Mouse (Mus musculus) hindbrain, embryonic 15.5 days (tissue): ENCODE measurements around the gene Ccl6. TPM values are rescaled to one million over a fixed set of nuclear protein-coding genes. Genes with fewer than 3 reads are reported as not detected.

Experiments
- ATAC-seq: fragments of 200-750 bp; cut with Nextera tagmentation; 2 replicates; pipeline ENCODE4 v1.8.0; 2017; ENCODE audit warnings: low read depth, moderate number of reproducible peaks, moderate TSS enrichment; ENCODE audit not compliant: low FRiP score
- H3K27ac ChIP-seq: fragments of 300-500 bp; sonication (generic); replicated peaks from 2 replicates; pipeline ENCODE4 v1.5.1; 2015; ENCODE audit warnings: mild to moderate bottlenecking, inconsistent platforms
- H3K27me3 ChIP-seq: fragments of 300-500 bp; sonication (generic); 2 replicates; pipeline ENCODE4 v1.6.1; 2015; ENCODE audit warnings: control low read depth, inconsistent platforms
- H3K36me3 ChIP-seq: fragments of 300-500 bp; sonication (generic); 2 replicates; pipeline ENCODE4 v1.6.1; 2015; ENCODE audit warnings: control low read depth, inconsistent platforms
- H3K4me1 ChIP-seq: fragments of 300-500 bp; sonication (generic); replicated peaks from 2 replicates; pipeline ENCODE4 v1.6.1; 2015; ENCODE audit warnings: control low read depth, inconsistent platforms
- H3K4me2 ChIP-seq: fragments of 300-500 bp; sonication (generic); 2 replicates; pipeline ENCODE4 v1.6.1; 2015; ENCODE audit warnings: moderate library complexity, mild to moderate bottlenecking, inconsistent platforms
- H3K4me3 ChIP-seq: fragments of 300-500 bp; sonication (generic); 2 replicates; pipeline ENCODE4 v1.5.1; 2015; ENCODE audit warnings: mild to moderate bottlenecking, inconsistent platforms
- H3K9ac ChIP-seq: fragments of 300-500 bp; sonication (generic); 2 replicates; pipeline ENCODE4 v1.6.1; 2015; ENCODE audit warnings: inconsistent platforms
- H3K9me3 ChIP-seq: fragments of 300-500 bp; sonication (generic); 2 replicates; pipeline ENCODE4 v1.6.1; 2016; ENCODE audit warnings: control low read depth, inconsistent platforms
- WGBS: fragments of 180-500 bp; shearing (Covaris S2); methylation state at CpG from one replicate; pipeline ENCODE4 v1.1.7; 2015; 5-methylcytosine and 5-hydroxymethylcytosine counted together
- polyA plus RNA-seq: library from polyadenylated mRNA; unstranded; fragments of >200 nt; fragmentation: Nextera tagmentation; extraction: Ambion mirVana; gene quantifications from 2 replicates; pipeline ENCODE4 v1.2.1, GENCODE M21; 2015

Gene Ccl6
- polyA plus RNA-seq, 1 experiment from 2014 or later: 2.7 TPM

GRCm38 (mm10) chr11:83572223-83572622, 20.7 kb downstream of the Ccl6 start:
- WGBS: 91% methylated on average over 8 of the region's 8 CpGs
- H3K4me2 ChIP-seq: no peak overlapping the region
- H3K4me1 ChIP-seq: no peaks in the 10 kb centered on the region
- no peak overlapping the region for H3K27ac ChIP-seq
- no peak overlapping the region for H3K9ac ChIP-seq
- H3K27me3 ChIP-seq: no peaks in the 10 kb centered on the region
- H3K36me3 ChIP-seq: no peaks in the 10 kb centered on the region
- no peaks in the 10 kb centered on the region for H3K9me3 ChIP-seq
- no peak for ATAC-seq
- no peak overlapping the region for H3K4me3 ChIP-seq

DNA sequence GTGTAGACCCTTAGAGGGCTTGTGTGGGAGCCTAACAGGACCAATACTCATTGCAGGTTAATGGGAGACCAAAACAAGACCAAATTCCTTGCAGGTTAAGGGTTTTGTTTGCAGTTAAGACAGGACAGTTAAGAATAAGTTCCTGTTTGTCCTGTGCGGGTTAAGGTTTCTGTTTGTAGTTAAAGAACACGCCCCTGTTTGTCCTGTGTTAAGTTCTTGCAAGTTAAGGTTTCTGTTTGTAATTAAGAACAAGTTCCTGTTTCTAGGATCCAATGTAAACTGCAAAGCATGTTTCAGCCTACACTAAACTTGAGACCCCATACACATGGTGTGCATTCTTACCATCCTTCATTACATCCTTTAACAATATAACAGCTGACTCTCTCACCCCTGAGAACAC, 22.7 kb downstream of the Ccl6 start:
- Histone ChIP-seq H3K4me3 (no peak overlapping the region), H3K4me2 (no peak overlapping the region), H3K36me3 (no peaks in the 10 kb centered on the region), H3K4me1 (no peaks in the 10 kb centered on the region), H3K9ac (no peak overlapping the region), H3K9me3 (no peaks in the 10 kb centered on the region), H3K27me3 (no peaks in the 10 kb centered on the region), H3K27ac (no peak overlapping the region)
- WGBS: 90% methylated on average over 2 of the region's 2 CpGs
- ATAC-seq: no peak

- no peak overlapping the region for H3K4me2 ChIP-seq
Observed at GRCm38 (mm10) chr11:83569249-83569648, 23.6 kb downstream of the Ccl6 start.

GRCm38 (mm10) chr11:83568786-83569185, 24.1 kb downstream of the Ccl6 start:
- Histone ChIP-seq H3K4me2 (no peak overlapping the region), H3K4me3 (no peak overlapping the region), H3K9me3 (no peaks in the 10 kb centered on the region), H3K27ac (no peak overlapping the region), H3K27me3 (no peaks in the 10 kb centered on the region), H3K36me3 (no peaks in the 10 kb centered on the region), H3K9ac (no peak overlapping the region), H3K4me1 (no peaks in the 10 kb centered on the region)
- ATAC-seq: no peak
- WGBS: 89% methylated on average over 3 of the region's 3 CpGs

More at GRCm38 (mm10) chr11:83569249-83569648, 23.6 kb downstream of the Ccl6 start:
- ATAC-seq: no peak
- Histone ChIP-seq H3K9ac (no peak overlapping the region), H3K9me3 (no peaks in the 10 kb centered on the region), H3K4me3 (no peak overlapping the region), H3K36me3 (no peaks in the 10 kb centered on the region), H3K27ac (no peak overlapping the region), H3K27me3 (no peaks in the 10 kb centered on the region), H3K4me1 (no peaks in the 10 kb centered on the region)
- 92% methylated on average over 7 of the region's 7 CpGs for WGBS

DNA sequence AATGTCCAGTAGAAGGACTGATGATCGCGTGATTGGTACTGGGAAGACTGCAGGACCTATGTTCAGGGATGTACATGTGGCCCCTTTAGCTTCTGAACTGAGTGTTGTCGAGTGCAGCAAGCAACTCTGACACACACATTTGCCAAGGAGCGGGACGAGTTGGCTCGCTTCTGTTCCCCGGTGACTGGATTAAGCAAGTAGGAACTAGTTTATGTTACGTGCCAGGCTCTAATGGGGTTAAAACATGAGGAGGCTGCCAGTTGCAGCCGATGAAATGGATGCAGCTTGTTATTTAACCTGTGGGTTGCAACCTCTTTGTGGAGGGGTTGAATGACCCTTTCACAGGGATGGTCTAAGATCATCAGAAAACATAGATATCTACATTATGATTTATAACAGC, 24.8 kb downstream of the Ccl6 start:
- Histone ChIP-seq H3K4me1 (no peaks in the 10 kb centered on the region), H3K9me3 (no peaks in the 10 kb centered on the region), H3K36me3 (no peaks in the 10 kb centered on the region), H3K4me3 (no peak overlapping the region), H3K4me2 (no peak overlapping the region), H3K27me3 (no peaks in the 10 kb centered on the region), H3K27ac (no peak overlapping the region), H3K9ac (no peak overlapping the region)
- WGBS: 92% methylated on average over 9 of the region's 9 CpGs
- no peak for ATAC-seq

GRCm38 (mm10) chr11:83567311-83567710, 25.6 kb downstream of the Ccl6 start:
- no peak for ATAC-seq
- 73% methylated on average over 7 of the region's 7 CpGs for WGBS
- H3K4me3 ChIP-seq: no peak overlapping the region

GRCm38 (mm10) chr11:83566617-83567016, 26.3 kb downstream of the Ccl6 start:
- no peaks in the 10 kb centered on the region for H3K36me3 ChIP-seq
- H3K27ac ChIP-seq: no peak overlapping the region
- no peaks in the 10 kb centered on the region for H3K9me3 ChIP-seq
- H3K27me3 ChIP-seq: no peaks in the 10 kb centered on the region
- H3K4me3 ChIP-seq: no peak overlapping the region
- ATAC-seq: no peak
- H3K4me1 ChIP-seq: no peaks in the 10 kb centered on the region
- H3K9ac ChIP-seq: no peak overlapping the region
- H3K4me2 ChIP-seq: no peak overlapping the region

More at GRCm38 (mm10) chr11:83567311-83567710, 25.6 kb downstream of the Ccl6 start:
- H3K4me2 ChIP-seq: no peak overlapping the region
- H3K4me1 ChIP-seq: no peaks in the 10 kb centered on the region
- no peak overlapping the region for H3K9ac ChIP-seq
- no peaks in the 10 kb centered on the region for H3K9me3 ChIP-seq
- H3K27ac ChIP-seq: no peak overlapping the region
- H3K27me3 ChIP-seq: no peaks in the 10 kb centered on the region
- H3K36me3 ChIP-seq: no peaks in the 10 kb centered on the region

GRCm38 (mm10) chr11:83563754-83564153, 29.1 kb downstream of the Ccl6 start:
- H3K36me3 ChIP-seq: no peaks in the 10 kb centered on the region
- no peaks in the 10 kb centered on the region for H3K9me3 ChIP-seq
- no peaks in the 10 kb centered on the region for H3K4me1 ChIP-seq
- no peak overlapping the region for H3K27ac ChIP-seq
- 76% methylated on average over 2 of the region's 2 CpGs for WGBS
- H3K4me2 ChIP-seq: no peak overlapping the region
- H3K9ac ChIP-seq: no peak overlapping the region
- no peak for ATAC-seq
- H3K4me3 ChIP-seq: no peak overlapping the region
- H3K27me3 ChIP-seq: no peaks in the 10 kb centered on the region

DNA sequence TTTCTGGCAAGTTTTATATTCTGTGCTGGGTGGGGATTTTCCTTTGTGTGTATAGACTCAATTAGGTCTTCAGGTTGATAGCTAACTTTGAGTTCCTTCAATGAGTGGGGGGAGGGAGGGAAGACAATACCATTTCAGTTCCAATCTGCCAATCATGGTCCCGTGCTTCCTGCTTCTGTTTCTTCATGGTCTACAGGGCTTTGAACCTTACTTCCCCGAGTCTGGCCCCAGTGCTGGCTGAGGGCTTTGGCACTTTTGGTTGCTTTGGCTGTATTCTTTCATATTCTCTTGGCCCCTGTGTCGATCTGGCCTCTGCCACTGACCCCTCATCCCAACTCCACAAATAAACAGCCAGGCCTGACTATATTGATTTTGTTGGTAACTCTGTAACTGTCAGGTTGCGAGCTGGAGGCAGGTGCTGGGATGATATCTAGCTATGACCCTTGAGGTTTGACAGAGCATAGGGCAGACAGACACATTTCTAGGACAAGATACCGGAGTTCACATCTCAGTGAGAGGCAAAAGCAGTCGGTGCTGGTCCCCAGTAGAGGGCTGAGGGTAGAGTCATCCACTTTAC, 30.5 kb downstream of the Ccl6 start:
- no peak overlapping the region for H3K27ac ChIP-seq
- H3K9me3 ChIP-seq: no peaks in the 10 kb centered on the region
- H3K4me3 ChIP-seq: no peak overlapping the region
- no peaks in the 10 kb centered on the region for H3K4me1 ChIP-seq
- no peak overlapping the region for H3K4me2 ChIP-seq
- no peaks in the 10 kb centered on the region for H3K27me3 ChIP-seq
- no peak for ATAC-seq
- H3K9ac ChIP-seq: no peak overlapping the region
- H3K36me3 ChIP-seq: no peaks in the 10 kb centered on the region
- 74% methylated on average over 6 of the region's 6 CpGs for WGBS

GRCm38 (mm10) chr11:83560405-83560804, 32.5 kb downstream of the Ccl6 start:
- H3K27me3 ChIP-seq: no peaks in the 10 kb centered on the region
- H3K4me2 ChIP-seq: no peak overlapping the region
- ATAC-seq: no peak
- H3K4me3 ChIP-seq: no peak overlapping the region
- H3K27ac ChIP-seq: no peak overlapping the region
- H3K9me3 ChIP-seq: no peaks in the 10 kb centered on the region
- peaks cover 2% of the 10 kb centered on the region; the same call in 1 of the 2 replicates for H3K4me1 ChIP-seq
- no peak overlapping the region for H3K9ac ChIP-seq
- no peaks in the 10 kb centered on the region for H3K36me3 ChIP-seq
- WGBS: 77% methylated on average over 6 of the region's 6 CpGs

DNA sequence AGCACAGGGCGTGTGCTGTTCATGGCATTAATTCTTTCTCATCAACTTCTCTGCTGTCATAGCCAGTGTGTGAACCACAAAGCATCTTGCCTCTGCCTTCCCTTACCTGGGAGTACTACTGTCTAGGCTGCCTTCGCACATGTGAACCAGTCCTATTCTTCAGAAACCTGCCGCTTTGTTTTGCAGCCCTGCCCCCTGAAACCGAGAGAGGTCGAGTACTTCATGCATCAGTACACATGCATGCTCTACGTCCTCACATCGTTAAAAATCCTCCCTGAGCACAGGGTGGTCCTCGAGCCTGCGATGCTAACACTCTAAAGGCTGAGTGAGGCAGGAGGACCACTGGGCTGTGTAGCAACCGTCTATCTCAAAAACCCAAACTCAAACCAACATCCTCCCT, 35.8 kb downstream of the Ccl6 start:
- H3K4me3 ChIP-seq: no peak overlapping the region
- no peak overlapping the region for H3K27ac ChIP-seq
- 47% methylated on average over 10 of the region's 10 CpGs for WGBS
- no peaks in the 10 kb centered on the region for H3K9me3 ChIP-seq
- no peak overlapping the region for H3K9ac ChIP-seq
- peaks cover 2% of the 10 kb centered on the region; the same call in 1 of the 2 replicates for H3K4me1 ChIP-seq
- no peaks in the 10 kb centered on the region for H3K36me3 ChIP-seq
- no peak overlapping the region for H3K4me2 ChIP-seq
- ATAC-seq: no peak
- no peaks in the 10 kb centered on the region for H3K27me3 ChIP-seq

DNA sequence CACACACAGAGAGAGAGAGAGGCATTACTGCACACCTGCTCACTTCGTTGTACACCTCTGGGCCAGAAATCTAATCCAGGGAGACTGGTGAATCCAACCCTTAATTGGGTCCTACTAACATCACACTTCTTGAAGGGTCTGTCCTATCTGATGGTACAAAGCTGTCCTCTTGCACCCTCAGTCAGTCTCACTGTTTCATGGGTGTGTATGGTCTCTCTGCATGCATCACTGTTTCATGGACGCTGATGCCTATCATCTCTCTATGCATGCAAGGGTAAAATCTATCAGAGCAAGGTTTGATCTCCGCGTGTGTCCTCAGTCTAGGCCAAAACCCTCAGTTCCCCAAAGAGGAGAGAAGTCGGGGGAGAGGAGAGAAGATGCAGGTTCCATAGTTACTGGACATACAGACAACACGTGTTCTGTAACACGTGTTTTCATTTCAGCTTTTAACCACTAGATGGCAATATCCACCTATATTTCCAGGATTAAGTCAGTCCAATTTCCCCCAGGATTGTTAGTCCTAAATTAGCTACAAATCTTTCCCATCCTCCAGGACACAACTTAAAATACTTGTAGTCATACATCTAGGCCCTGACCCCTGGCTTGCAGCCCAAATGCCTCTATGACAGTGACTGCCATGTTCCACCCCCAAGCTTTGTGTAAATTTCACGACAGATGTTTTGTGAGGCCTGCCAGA, 36.7 kb downstream of the Ccl6 start:
- H3K27ac ChIP-seq: no peak overlapping the region
- 30% methylated on average over 8 of the region's 8 CpGs for WGBS
- H3K4me1 ChIP-seq: peaks cover 2% of the 10 kb centered on the region; the same call in 1 of the 2 replicates
- H3K27me3 ChIP-seq: no peaks in the 10 kb centered on the region
- H3K9me3 ChIP-seq: no peaks in the 10 kb centered on the region
- peak overlapping the region; percentile 30; the same call in 1 of the 2 replicates for H3K9ac ChIP-seq
- no peak; the same call in 1 of the 2 replicates for ATAC-seq
- H3K36me3 ChIP-seq: no peaks in the 10 kb centered on the region
- H3K4me3 ChIP-seq: no peak overlapping the region
- peak overlapping the region; percentile 42 for H3K4me2 ChIP-seq
